Mouse (Mus musculus) layer of hippocampus, adult 9-11 months (tissue): Measurements from ENCODE around the gene Mafk.
"Not testable (repeated sequence)": the region's sequence is repeated elsewhere in the genome, so short reads cannot be mapped to it uniquely, and the experiment has no call there.

Experiments used
- DNase-seq: peaks from one replicate; pipeline ENCODE4 v3.0.0; 2022

Gene Mafk

GRCm38 (mm10) chr5:139791227-139792158 lies at the start of gene Mafk:
Mafk (plus strand) TSS chr5:139791513.
- DNase-seq, result peak; percentile 96

- DNase-seq, result not testable (repeated sequence)
These were observed 48.7 kb upstream of the Mafk start for GRCm38 (mm10) chr5:139742640-139743039.

- DNase-seq, result no peak
These were observed 45.5 kb upstream of the Mafk start for GRCm38 (mm10) chr5:139745771-139746170.

- no peak for DNase-seq
These were observed 41.7 kb upstream of the Mafk start for GRCm38 (mm10) chr5:139749413-139750125.

GRCm38 (mm10) chr5:139750535-139750934 lies 40.8 kb upstream of the Mafk start:
- DNase-seq, result no peak

GRCm38 (mm10) chr5:139754753-139755152 lies 36.6 kb upstream of the Mafk start:
- DNase-seq, result peak; percentile 56

- DNase-seq, result no peak
These were observed 35.2 kb upstream of the Mafk start for GRCm38 (mm10) chr5:139756135-139756534.

GRCm38 (mm10) chr5:139756586-139756985 lies 34.7 kb upstream of the Mafk start:
- DNase-seq, result no peak

- peak; percentile 75 for DNase-seq
These were observed 33.2 kb upstream of the Mafk start for GRCm38 (mm10) chr5:139758096-139758495.

- DNase-seq, result no peak
These were observed 27.0 kb upstream of the Mafk start for GRCm38 (mm10) chr5:139764296-139764695.

- DNase-seq, result no peak
These were observed 23.1 kb upstream of the Mafk start for GRCm38 (mm10) chr5:139768216-139768615.

GRCm38 (mm10) chr5:139775216-139775926 lies 15.9 kb upstream of the Mafk start, which contains the start of gene Ints1:
Ints1 (minus strand) TSS chr5:139775674.
- DNase-seq, result peak; percentile 97

GRCm38 (mm10) chr5:139776966-139777365 lies 14.3 kb upstream of the Mafk start:
- DNase-seq, result no peak

GRCm38 (mm10) chr5:139781406-139781805 lies 9.9 kb upstream of the Mafk start:
- no peak for DNase-seq

GRCm38 (mm10) chr5:139789466-139789865 lies 1.8 kb upstream of the Mafk start:
- DNase-seq, result no peak

- no peak for DNase-seq
These were observed 954 bp downstream of the Mafk start for GRCm38 (mm10) chr5:139792159-139792775.

- no peak for DNase-seq
These were observed 1.6 kb downstream of the Mafk start for GRCm38 (mm10) chr5:139792966-139793337.

- DNase-seq, result no peak
These were observed 2.2 kb downstream of the Mafk start for GRCm38 (mm10) chr5:139793338-139794089.

- no peak for DNase-seq
These were observed 2.8 kb downstream of the Mafk start for GRCm38 (mm10) chr5:139794137-139794536.

- no peak for DNase-seq
These were observed 3.6 kb downstream of the Mafk start for GRCm38 (mm10) chr5:139794938-139795337.

- DNase-seq, result no peak
These were observed 4.8 kb downstream of the Mafk start for GRCm38 (mm10) chr5:139796001-139796620.
